Mouse (Mus musculus) kidney, postnatal 0 days (tissue): ENCODE results near the gene Mb. TPM values are rescaled to one million over a fixed set of nuclear protein-coding genes. Genes with fewer than 3 reads are reported as not detected.

Source experiments
- ATAC-seq: fragments of 200-750 bp; cut with Nextera tagmentation; replicated peaks from 2 replicates; pipeline ENCODE4 v1.8.0; 2017; ENCODE audit warnings: low read depth, moderate number of reproducible peaks, moderate TSS enrichment, moderate library complexity; ENCODE audit not compliant: low FRiP score
- DNase-seq: peaks from one replicate; pipeline ENCODE4 v3.0.0-alpha.2; 2016; ENCODE audit warnings: low spot score
- H3K27ac ChIP-seq: fragments of 300-500 bp; sonication (generic); 2 replicates; pipeline ENCODE4 v1.5.1; 2014; ENCODE audit warnings: mild to moderate bottlenecking
- H3K27me3 ChIP-seq: fragments of 300-500 bp; sonication (generic); 2 replicates; pipeline ENCODE4 v1.6.1; 2014; ENCODE audit warnings: low read length, mixed read lengths; ENCODE audit not compliant: insufficient read depth
- H3K36me3 ChIP-seq: fragments of 300-500 bp; sonication (generic); 2 replicates; pipeline ENCODE4 v1.6.1; 2014; ENCODE audit warnings: low read length, mixed read lengths; ENCODE audit not compliant: insufficient read depth
- H3K4me1 ChIP-seq: fragments of 300-500 bp; sonication (generic); replicated peaks from 2 replicates; pipeline ENCODE4 v1.6.1; 2014; ENCODE audit warnings: antibody characterized with exemption, low read length, mixed read lengths; ENCODE audit not compliant: insufficient read depth
- H3K4me2 ChIP-seq: fragments of 300-500 bp; sonication (generic); 2 replicates; pipeline ENCODE4 v1.6.1; 2014; ENCODE audit warnings: mild to moderate bottlenecking, low read length, moderate library complexity, mixed read lengths
- H3K4me3 ChIP-seq: fragments of 300-500 bp; sonication (generic); replicated peaks from 2 replicates; pipeline ENCODE4 v1.5.1; 2014; ENCODE audit warnings: low read depth, low read length
- H3K9ac ChIP-seq: fragments of 300-500 bp; sonication (generic); 2 replicates; pipeline ENCODE4 v1.6.1; 2014; ENCODE audit warnings: low read depth, low read length
- H3K9me3 ChIP-seq: fragments of 300-500 bp; sonication (generic); replicated peaks from 2 replicates; pipeline ENCODE4 v1.6.1; 2016; ENCODE audit warnings: low read length, inconsistent platforms, mixed read lengths
- CTCF ChIP-seq: IDR thresholded peaks from 2 replicates; pipeline ENCODE4 v1.5.1; 2016; ENCODE audit warnings: antibody characterized with exemption, low read depth, mild to moderate bottlenecking, moderate library complexity
- WGBS: fragments of 180-500 bp; shearing (Covaris S2); extraction: QIAGEN DNeasy Blood & Tissue Kit; methylation state at CpG from one replicate; pipeline ENCODE4 v1.1.7; 2014; 5-methylcytosine and 5-hydroxymethylcytosine counted together
- polyA plus RNA-seq: library from polyadenylated mRNA; unstranded; fragments of >200 nt; fragmentation: Nextera tagmentation; extraction: Ambion mirVana; gene quantifications from 2 replicates; pipeline ENCODE4 v1.2.1, GENCODE M21; 2015

The Mb gene
- polyA plus RNA-seq, 1 experiment from 2014 or later, result 0.76 TPM

- no peak overlapping the region for H3K4me3 ChIP-seq
- H3K27ac ChIP-seq, result no peak overlapping the region
- H3K4me1 ChIP-seq, result no peaks in the 10 kb centered on the region; the same call in 1 of the 2 replicates
- H3K9ac ChIP-seq, result no peak overlapping the region
- DNase-seq (no peak), ATAC-seq (no peak)
- no peak for TF ChIP-seq CTCF
- no peaks in the 10 kb centered on the region for H3K9me3 ChIP-seq
- H3K27me3 ChIP-seq, result no peaks in the 10 kb centered on the region
- H3K4me2 ChIP-seq, result no peak overlapping the region
- peaks cover 28% of the 10 kb centered on the region; the same call in 1 of the 2 replicates for H3K36me3 ChIP-seq
- WGBS, result 79% methylated on average over 14 of the region's 14 CpGs
Measured at GRCm38 (mm10) chr15:77079256-77079822, 28.9 kb upstream of the Mb start.

GRCm38 (mm10) chr15:77078786-77079185 is 28.3 kb upstream of the Mb start:
- no peak overlapping the region for H3K27ac ChIP-seq
- no peak for TF ChIP-seq CTCF
- WGBS, result 78% methylated on average over 3 of the region's 3 CpGs
- no peak for DNase-seq
- H3K36me3 ChIP-seq, result peaks cover 28% of the 10 kb centered on the region; the same call in 1 of the 2 replicates
- no peaks in the 10 kb centered on the region for H3K9me3 ChIP-seq
- no peaks in the 10 kb centered on the region for H3K27me3 ChIP-seq
- H3K4me2 ChIP-seq, result no peak overlapping the region
- no peak overlapping the region for H3K4me3 ChIP-seq
- H3K4me1 ChIP-seq, result no peaks in the 10 kb centered on the region; the same call in 1 of the 2 replicates
- ATAC-seq, result no peak
- H3K9ac ChIP-seq, result no peak overlapping the region

DNA sequence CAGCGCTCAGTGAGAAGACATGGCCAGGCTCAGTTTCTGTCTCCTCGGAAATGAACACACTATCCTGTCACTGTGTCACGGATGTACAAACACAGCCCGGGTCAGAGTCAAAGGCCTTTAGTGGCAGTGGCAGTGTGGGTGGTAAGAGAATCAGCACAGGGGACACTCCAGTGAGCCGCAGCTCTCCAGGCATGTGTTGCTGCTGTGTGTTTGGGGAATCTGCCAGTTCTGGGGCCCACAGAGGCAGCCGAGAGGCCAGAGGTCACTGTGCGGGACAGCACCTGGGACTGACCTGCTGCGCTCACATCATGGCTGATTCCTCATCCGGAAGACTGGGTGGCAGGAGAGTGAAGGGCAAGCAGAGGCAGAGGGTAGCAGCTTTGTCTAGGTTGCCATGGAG is 27.4 kb upstream of the Mb start:
- no peak for ATAC-seq
- Histone ChIP-seq H3K4me3 (no peak overlapping the region), H3K27me3 (no peaks in the 10 kb centered on the region), H3K27ac (no peak overlapping the region), H3K4me2 (no peak overlapping the region), H3K9ac (no peak overlapping the region), H3K36me3 (peaks cover 28% of the 10 kb centered on the region; the same call in 1 of the 2 replicates), H3K9me3 (no peaks in the 10 kb centered on the region), H3K4me1 (no peaks in the 10 kb centered on the region; the same call in 1 of the 2 replicates)
- no peak for DNase-seq
- 87% methylated on average over 9 of the region's 9 CpGs for WGBS
- no peak for TF ChIP-seq CTCF

- H3K9ac ChIP-seq, result no peak overlapping the region
- H3K9me3 ChIP-seq, result no peaks in the 10 kb centered on the region
- peaks cover 4% of the 10 kb centered on the region; the same call in 1 of the 2 replicates for H3K4me1 ChIP-seq
- no peaks in the 10 kb centered on the region for H3K27me3 ChIP-seq
- no peak overlapping the region for H3K4me2 ChIP-seq
- DNase-seq (no peak), ATAC-seq (no peak)
- no peak for TF ChIP-seq CTCF
- H3K4me3 ChIP-seq, result no peak overlapping the region
- no peak overlapping the region for H3K27ac ChIP-seq
- WGBS, result 85% methylated on average over 3 of the region's 3 CpGs
- peaks cover 24% of the 10 kb centered on the region; the same call in 1 of the 2 replicates for H3K36me3 ChIP-seq
Measured at GRCm38 (mm10) chr15:77076523-77076922, 26.1 kb upstream of the Mb start.

- Histone ChIP-seq H3K4me3 (no peak overlapping the region), H3K9ac (no peak overlapping the region), H3K4me1 (0 out of 2 replicates have a peak, but pooled peaks cover 7% of the 10 kb centered on the region), H3K27ac (no peak overlapping the region), H3K9me3 (no peaks in the 10 kb centered on the region), H3K27me3 (no peaks in the 10 kb centered on the region), H3K4me2 (no peak overlapping the region), H3K36me3 (peaks cover 10% of the 10 kb centered on the region; the same call in 1 of the 2 replicates)
- WGBS, result 77% methylated on average over 4 of the region's 4 CpGs
- no peak for TF ChIP-seq CTCF
- DNase-seq (no peak), ATAC-seq (no peak)
Measured at GRCm38 (mm10) chr15:77072556-77073163, 22.2 kb upstream of the Mb start.

DNA sequence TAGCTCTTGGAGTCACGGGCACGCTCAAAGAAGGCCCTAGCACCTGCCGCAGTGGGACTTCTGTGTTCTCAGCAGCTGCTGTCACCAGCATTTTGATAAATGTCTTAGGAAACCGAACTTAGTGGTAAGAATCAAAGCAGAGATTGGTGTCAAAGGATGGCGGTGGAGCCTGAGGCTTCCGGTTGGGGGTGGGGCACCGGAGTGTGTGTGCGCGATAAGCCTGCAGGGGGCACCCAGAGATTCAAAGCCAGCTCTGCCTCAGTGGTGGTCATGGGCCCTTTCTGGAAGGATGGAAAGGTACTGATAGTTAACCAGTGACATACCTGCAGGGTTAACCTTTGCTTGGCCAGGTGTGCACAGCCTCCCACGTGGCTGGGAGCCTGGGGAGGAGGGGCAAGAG is 21.0 kb upstream of the Mb start:
- Histone ChIP-seq H3K36me3 (0 out of 2 replicates have a peak, but pooled peaks cover under 1% of the 10 kb centered on the region), H3K4me2 (peak overlapping the region; percentile 10; the same call in 1 of the 2 replicates), H3K27me3 (no peaks in the 10 kb centered on the region), H3K9ac (no peak overlapping the region), H3K9me3 (no peaks in the 10 kb centered on the region), H3K4me3 (no peak overlapping the region), H3K27ac (no peak overlapping the region), H3K4me1 (0 out of 2 replicates have a peak, but pooled peaks cover 7% of the 10 kb centered on the region)
- ATAC-seq (peak; percentile 67; the same call in 1 of the 2 replicates), DNase-seq (peak; percentile 40)
- WGBS, result 22% methylated on average over 10 of the region's 10 CpGs
- peak; percentile 63 for TF ChIP-seq CTCF
